8 mouse cellular contexts compared by ENCODE assay signal in the genomic region with DNA sequence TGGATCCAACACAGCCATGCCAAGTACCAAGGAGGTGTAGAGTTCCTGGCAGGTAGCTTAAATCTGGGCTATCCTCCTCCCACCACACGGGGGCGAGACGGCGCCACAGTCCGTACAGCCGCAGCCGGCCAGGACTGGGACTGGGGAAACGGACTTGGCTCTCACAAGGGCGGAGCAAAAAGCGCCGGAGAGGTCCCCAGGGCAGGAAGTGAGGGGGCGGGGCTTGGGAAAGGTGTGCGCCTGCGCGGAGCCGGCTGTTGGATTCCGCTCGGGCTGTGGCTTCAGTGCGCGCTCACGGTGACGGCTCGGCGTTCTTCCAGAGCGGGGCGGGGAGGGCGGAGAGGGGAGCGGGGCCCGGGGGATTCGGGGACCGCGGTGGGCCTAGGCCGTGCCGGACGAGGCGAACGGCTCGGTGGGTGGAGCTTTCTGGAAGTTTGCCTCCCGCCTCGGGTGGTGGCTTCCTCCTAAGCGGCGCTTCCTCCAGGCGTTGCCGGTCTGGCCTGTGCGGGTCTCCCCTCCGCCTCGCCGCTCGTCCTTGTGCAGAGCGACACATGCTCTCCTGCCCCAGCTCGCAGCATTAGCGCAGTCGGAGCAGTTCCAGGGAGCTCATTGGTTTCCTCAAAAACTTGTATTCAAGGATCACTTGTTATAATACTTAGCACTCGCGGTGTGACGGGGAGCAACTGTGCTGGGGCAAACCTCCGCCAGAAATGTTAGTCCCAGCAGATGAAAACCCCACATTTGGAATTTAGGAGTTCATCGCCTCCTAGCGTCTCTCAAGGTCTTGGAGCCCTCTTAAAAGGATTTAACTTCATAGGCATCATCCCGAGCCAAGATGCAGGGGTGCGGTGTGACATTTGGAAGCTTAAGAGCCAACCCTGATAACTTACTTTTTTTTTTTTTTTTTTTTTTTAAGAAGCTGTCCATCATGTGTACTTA. TPM values are rescaled to one million over a fixed set of nuclear protein-coding genes. Genes with fewer than 3 reads are reported as not detected.
A peak's percentile ranks its signal among the peaks of the same experiment; 100 is the strongest.
DNase-seq lines count a peak whose midpoint lies in the region; ATAC-seq lines count a peak whose summit lies in the region.

TSS of gene Oma1 (plus strand) at position 226 of the 939 bp plus-strand sequence.

- peak; percentile 99 for ATAC-seq in hindbrain, embryonic 14.5 days (ENCODE audit: low FRiP score)

- peak within 1 kb of the TSS; percentile 94 for H3K27ac ChIP-seq in hindbrain, embryonic 14.5 days

- H3K9ac ChIP-seq in hindbrain, embryonic 14.5 days: peak within 1 kb of the TSS; percentile 64

- peak within 1 kb of the TSS; percentile 56 for H3K4me3 ChIP-seq in hindbrain, embryonic 14.5 days (replicated peaks; ENCODE audit: low read length)

- peak; percentile 98 for DNase-seq in R1 (ENCODE audit: low read depth, low spot score)
- peak; percentile 100 for DNase-seq in cerebellum, postnatal 25 days
- peak; percentile 85 to 95 for DNase-seq in frontal cortex, postnatal 25 days (ENCODE audit: low spot score in 2 of 2)
- DNase-seq in hindbrain, embryonic 14.5 days (ENCODE audit: low spot score): peak; percentile 98
- peak; percentile 96 to 97 for DNase-seq in layer of hippocampus, postnatal 36 days
- DNase-seq in lung, postnatal 36 days: peak; percentile 99
- peak; percentile 99 for DNase-seq in retina, postnatal 1 day
- DNase-seq in urinary bladder, adult 18-20 months (ENCODE audit: low spot score in 2 of 2): peak; percentile 98

- H3K4me1 ChIP-seq in hindbrain, embryonic 14.5 days (replicated peaks; ENCODE audit: control insufficient read depth, insufficient read depth, low read length): 0 out of 2 replicates have a peak, but pooled peaks cover 4% of the 10 kb centered on the region

- under 1% methylated on average over 51 of the region's 61 CpGs for WGBS in hindbrain, embryonic 14.5 days

- H3K27me3 ChIP-seq in hindbrain, embryonic 14.5 days (ENCODE audit: control insufficient read depth, insufficient read depth, low read length): no peaks in the 10 kb centered on the region

- peak within 1 kb of the TSS; percentile 59 for H3K4me2 ChIP-seq in hindbrain, embryonic 14.5 days (replicated peaks)

- no peaks in the 10 kb centered on the region for H3K9me3 ChIP-seq in hindbrain, embryonic 14.5 days (ENCODE audit: control insufficient read depth, low read length)

- no peaks in the 10 kb centered on the region for H3K36me3 ChIP-seq in hindbrain, embryonic 14.5 days (replicated peaks; ENCODE audit: control insufficient read depth, insufficient read depth)

RNA-seq across cellular contexts. Expression of gene Oma1, which starts in this region (rescaled TPM):
- polyA plus RNA-seq in hindbrain, embryonic 14.5 days (2014; fragmentation: Nextera tagmentation; extraction: Ambion mirVana): 8.7 and 10.5 TPM in 2 replicates
- total RNA-seq in layer of hippocampus, postnatal 36 days (2021): 1 to 10 TPM; 7.7 to 8.5 TPM

Comparison
In these comparisons a context has a peak if more than half of its experiments do, and no peak if none do; other contexts are left out.
1. Peak in every context shown above with its lines: DNase-seq, ATAC-seq, H3K4me3 ChIP-seq and H3K27ac ChIP-seq.